Mouse (Mus musculus) cerebellum, postnatal 25 days (tissue): ENCODE measurements around the gene Ephb2.

Experiments
- DNase-seq, 2 experiments: peaks; one replicate each; pipeline ENCODE4 v3.0.0; 2021; ENCODE audit warnings: mixed read lengths in 2 of 2

Ephb2 gene

GRCm38 (mm10) chr4:136797677-136798569 lies 37.9 kb downstream of the Ephb2 start:
- no peak for DNase-seq

- peak; percentile 59 to 71 for DNase-seq
Observed at GRCm38 (mm10) chr4:136793320-136793719, 42.5 kb downstream of the Ephb2 start.

- DNase-seq = peak; percentile 72 to 80
Observed at GRCm38 (mm10) chr4:136789821-136790220, 46.0 kb downstream of the Ephb2 start.

GRCm38 (mm10) chr4:136787357-136787756 lies 48.4 kb downstream of the Ephb2 start:
- DNase-seq = no peak

- peak in 1 of 2 experiments; percentile 54 for DNase-seq
Observed at GRCm38 (mm10) chr4:136786453-136787276, 49.1 kb downstream of the Ephb2 start.

GRCm38 (mm10) chr4:136783552-136784150 lies 52.1 kb downstream of the Ephb2 start:
- peak; percentile 50 to 62 for DNase-seq

- DNase-seq = peak; percentile 64 to 72
Observed at GRCm38 (mm10) chr4:136782579-136782925, 53.2 kb downstream of the Ephb2 start.

GRCm38 (mm10) chr4:136781868-136782578 lies 53.8 kb downstream of the Ephb2 start:
- DNase-seq = peak; percentile 66

- no peak for DNase-seq
Observed at GRCm38 (mm10) chr4:136780201-136780895, 55.4 kb downstream of the Ephb2 start.

GRCm38 (mm10) chr4:136779156-136779555 lies 56.6 kb downstream of the Ephb2 start:
- no peak for DNase-seq

- no peak for DNase-seq
Observed at GRCm38 (mm10) chr4:136776471-136776892, 59.3 kb downstream of the Ephb2 start.

- DNase-seq = no peak
Observed at GRCm38 (mm10) chr4:136775903-136776302, 59.9 kb downstream of the Ephb2 start.

- DNase-seq = no peak
Observed at GRCm38 (mm10) chr4:136774201-136774600, 61.6 kb downstream of the Ephb2 start.

GRCm38 (mm10) chr4:136772952-136773584 lies 62.7 kb downstream of the Ephb2 start:
- no peak for DNase-seq

- DNase-seq = no peak
Observed at GRCm38 (mm10) chr4:136772318-136772717, 63.5 kb downstream of the Ephb2 start.

- DNase-seq = no peak
Observed at GRCm38 (mm10) chr4:136770718-136771117, 65.1 kb downstream of the Ephb2 start.

GRCm38 (mm10) chr4:136768499-136768898 lies 67.3 kb downstream of the Ephb2 start:
- no peak for DNase-seq

- DNase-seq = no peak
Observed at GRCm38 (mm10) chr4:136765080-136765479, 70.7 kb downstream of the Ephb2 start.

GRCm38 (mm10) chr4:136763349-136763748 lies 72.4 kb downstream of the Ephb2 start:
- no peak for DNase-seq

GRCm38 (mm10) chr4:136761713-136762380 lies 73.9 kb downstream of the Ephb2 start:
- DNase-seq = no peak

- DNase-seq = no peak
Observed at GRCm38 (mm10) chr4:136760882-136761281, 74.9 kb downstream of the Ephb2 start.
